Mouse (Mus musculus) liver, embryonic 14.5 days (tissue): Measurements from ENCODE around the gene Prnp. TPM values are rescaled to one million over a fixed set of nuclear protein-coding genes. Genes with fewer than 3 reads are reported as not detected.

ENCODE experiments used
- ATAC-seq: fragments of 200-750 bp; cut with Nextera tagmentation; 2 replicates; pipeline ENCODE4 v1.8.0; 2017; ENCODE audit warnings: moderate number of reproducible peaks, mild to moderate bottlenecking, moderate library complexity; ENCODE audit not compliant: insufficient read depth
- DNase-seq, 3 experiments: peaks; one replicate each; pipeline ENCODE4 v3.0.0-alpha.2; 2012 to 2013; ENCODE audit warnings: low read depth in 3 of 3, low spot score in 3 of 3
- H3K27ac ChIP-seq: fragments of 300-500 bp; sonication (generic); 2 replicates; pipeline ENCODE4 v1.5.1; 2014; ENCODE audit warnings: moderate library complexity, mild to moderate bottlenecking, control low read depth, inconsistent platforms
- H3K27me3 ChIP-seq: fragments of 300-500 bp; sonication (generic); 2 replicates; pipeline ENCODE4 v1.6.1; 2014; ENCODE audit warnings: mild to moderate bottlenecking, low read length, moderate library complexity; ENCODE audit not compliant: control insufficient read depth, insufficient read depth
- H3K36me3 ChIP-seq: fragments of 300-500 bp; sonication (generic); replicated peaks from 2 replicates; pipeline ENCODE4 v1.6.1; 2014; ENCODE audit warnings: low read depth; ENCODE audit not compliant: control insufficient read depth, insufficient read depth
- H3K4me1 ChIP-seq, 2 experiments: fragments of 200-500 bp in 1 of 2; fragments of 300-500 bp in 1 of 2; sonication (generic) in 1 of 2; replicated peaks; 2 replicates each; pipeline ENCODE4 v1.6.1; 2012 to 2014; ENCODE audit warnings: antibody characterized with exemption in 1 of 2, inconsistent platforms in 1 of 2, low read length in 1 of 2; ENCODE audit not compliant: control insufficient read depth in 2 of 2, insufficient read depth in 2 of 2
- H3K4me2 ChIP-seq: fragments of 300-500 bp; sonication (generic); 2 replicates; pipeline ENCODE4 v1.6.1; 2014; ENCODE audit warnings: low read depth, mild to moderate bottlenecking, control low read depth, moderate library complexity
- H3K4me3 ChIP-seq, 2 experiments: fragments of 200-500 bp in 1 of 2; fragments of 300-500 bp in 1 of 2; sonication (generic) in 1 of 2; 2 replicates each; pipeline ENCODE4 v1.5.1; 2012 to 2014; ENCODE audit warnings: low read depth in 2 of 2, low read length in 2 of 2, mild to moderate bottlenecking in 2 of 2, control low read depth in 1 of 2, inconsistent platforms in 1 of 2, moderate library complexity in 1 of 2; ENCODE audit not compliant: insufficient read depth in 1 of 2
- H3K9ac ChIP-seq: fragments of 300-500 bp; sonication (generic); replicated peaks from 2 replicates; pipeline ENCODE4 v1.6.1; 2014; ENCODE audit warnings: mild to moderate bottlenecking, control low read depth, moderate library complexity
- H3K9me3 ChIP-seq: fragments of 300-500 bp; sonication (generic); 2 replicates; pipeline ENCODE4 v1.6.1; 2016; ENCODE audit warnings: low read length, mixed read lengths; ENCODE audit not compliant: control insufficient read depth
- CTCF ChIP-seq: IDR thresholded peaks from 2 replicates; pipeline ENCODE4 v1.5.1; 2016; ENCODE audit warnings: antibody characterized with exemption, low read depth, control low read depth
- EP300 ChIP-seq: IDR thresholded peaks from 2 replicates; pipeline ENCODE4 v1.6.1; 2016; ENCODE audit warnings: antibody characterized with exemption, low read depth
- WGBS: fragments of 180-500 bp; shearing (Covaris S2); extraction: QIAGEN DNeasy Blood & Tissue Kit; methylation state at CpG from one replicate; pipeline ENCODE4 v1.1.7; 2014; ENCODE audit not compliant: insufficient replicate concordance; 5-methylcytosine and 5-hydroxymethylcytosine counted together
- polyA plus RNA-seq, 2 experiments: library from polyadenylated mRNA; depleted of rRNA in 1 of 2; stranded (reverse) in 1 of 2; unstranded in 1 of 2; fragments of >200 nt; fragmentation: Nextera tagmentation in 1 of 2; extraction: Ambion mirVana in 1 of 2; gene quantifications; 2 replicates each; pipeline versions ENCODE4 v1.2.1 to v1.2.3; 2012 to 2014

Prnp gene
- polyA plus RNA-seq, 2 experiments: 15.6 to 20.3 TPM

DNA sequence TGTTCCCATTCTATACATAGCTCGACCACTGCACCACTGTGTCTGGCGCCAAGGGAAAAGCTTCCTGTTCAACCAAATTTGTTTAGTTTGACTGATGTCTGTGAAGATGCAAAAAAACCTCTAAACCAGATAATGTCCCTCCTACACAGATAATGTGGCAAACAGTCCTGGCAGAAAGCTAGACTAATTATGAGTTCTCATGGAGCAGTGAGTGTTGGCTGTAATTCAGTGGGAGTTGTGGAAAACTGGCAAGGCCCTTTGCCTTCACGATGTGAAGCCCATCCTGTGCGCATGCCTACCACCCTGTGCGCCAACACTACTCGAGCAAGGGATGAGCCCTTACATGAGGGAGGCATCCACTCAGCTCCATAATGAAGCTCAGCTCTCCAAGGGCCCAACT, 36.0 kb downstream of the Prnp start:
- Histone ChIP-seq H3K9ac (no peak overlapping the region), H3K27ac (no peak overlapping the region), H3K4me3 (no peak overlapping the region), H3K4me1 (peaks cover 3 to 4% of the 10 kb centered on the region in 2 experiments), H3K27me3 (no peaks in the 10 kb centered on the region), H3K4me2 (no peak overlapping the region), H3K9me3 (no peaks in the 10 kb centered on the region), H3K36me3 (no peaks in the 10 kb centered on the region)
- WGBS: 61% methylated on average over 6 of the region's 6 CpGs
- DNase-seq (no peak), ATAC-seq (no peak)
- TF ChIP-seq EP300 (no peak), CTCF (no peak)

DNA sequence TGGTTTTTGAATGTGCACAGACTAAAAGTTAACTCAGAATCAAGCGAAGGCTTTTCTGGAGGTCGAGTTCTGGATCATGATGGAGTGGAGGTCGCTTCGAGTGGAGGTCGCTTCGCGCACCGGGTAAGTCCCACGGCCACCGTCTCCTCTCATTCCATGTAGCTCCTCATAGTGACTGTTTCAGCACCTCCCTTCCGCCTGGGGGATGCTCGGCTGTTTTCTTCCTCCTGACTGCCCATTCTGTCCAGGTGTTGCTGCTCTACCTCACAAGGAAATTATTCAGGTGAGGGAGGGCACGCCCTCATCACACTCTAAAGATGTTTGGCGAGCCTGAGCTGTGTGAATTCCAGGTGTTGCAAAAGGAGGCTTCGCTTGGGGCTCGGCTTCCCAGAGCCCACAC, 36.6 kb downstream of the Prnp start:
- no peaks in the 10 kb centered on the region for H3K27me3 ChIP-seq
- H3K36me3 ChIP-seq: no peaks in the 10 kb centered on the region
- no peak overlapping the region for H3K9ac ChIP-seq
- no peak overlapping the region for H3K27ac ChIP-seq
- H3K4me3 ChIP-seq: no peak overlapping the region
- 67% methylated on average over 16 of the region's 16 CpGs for WGBS
- H3K4me2 ChIP-seq: no peak overlapping the region
- TF ChIP-seq EP300 (no peak), CTCF (no peak)
- ATAC-seq (no peak), DNase-seq (no peak)
- H3K4me1 ChIP-seq: no peaks in the 10 kb centered on the region
- H3K9me3 ChIP-seq: no peaks in the 10 kb centered on the region

GRCm38 (mm10) chr2:131948156-131948555, 38.4 kb downstream of the Prnp start:
- no peak for DNase-seq
- Histone ChIP-seq H3K4me2 (no peak overlapping the region), H3K9ac (no peak overlapping the region), H3K27ac (no peak overlapping the region), H3K27me3 (peaks cover 8% of the 10 kb centered on the region), H3K4me3 (no peak overlapping the region), H3K4me1 (no peaks in the 10 kb centered on the region), H3K9me3 (no peaks in the 10 kb centered on the region), H3K36me3 (no peaks in the 10 kb centered on the region)
- ATAC-seq: no peak
- TF ChIP-seq CTCF (no peak), EP300 (no peak)
- WGBS: 59% methylated on average over 3 of the region's 3 CpGs

DNA sequence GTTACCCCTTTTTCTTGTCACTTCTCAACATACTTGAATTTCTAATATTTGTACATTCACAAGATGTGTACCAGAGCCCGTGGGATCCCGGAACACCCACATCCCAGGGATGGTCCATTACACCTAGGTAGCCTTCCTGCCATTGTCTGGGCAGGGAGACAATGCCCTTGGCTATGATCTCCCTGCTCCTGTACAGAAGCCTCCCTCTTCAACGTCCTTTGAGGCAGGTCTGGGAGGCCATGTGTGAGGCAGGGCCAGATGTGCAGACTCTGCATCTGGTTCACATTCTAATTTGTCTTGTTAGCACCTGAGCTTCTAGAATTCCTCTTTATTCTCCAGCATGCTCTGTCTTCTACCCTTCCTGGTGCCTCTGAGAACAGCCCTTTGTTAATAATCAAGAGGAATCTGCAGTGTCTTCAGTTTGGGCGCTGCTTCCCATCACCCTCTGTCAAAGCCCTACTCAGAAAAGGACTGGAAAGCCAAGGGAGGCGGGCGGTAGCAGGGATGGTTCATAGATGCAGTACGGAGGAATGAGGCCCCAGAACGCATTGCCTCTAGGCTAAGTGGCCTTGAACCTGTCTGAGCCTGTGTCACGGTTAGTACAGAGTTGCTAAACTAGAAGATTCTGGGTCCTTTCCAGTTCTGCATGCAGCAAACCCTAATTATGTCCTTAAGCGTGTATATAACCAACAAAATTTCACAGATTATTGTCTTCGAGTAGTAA, 39.4 kb downstream of the Prnp start:
- no peaks in the 10 kb centered on the region for H3K9me3 ChIP-seq
- H3K27ac ChIP-seq: no peak overlapping the region
- H3K4me3 ChIP-seq: no peak overlapping the region
- peaks cover 17% of the 10 kb centered on the region for H3K27me3 ChIP-seq
- H3K4me2 ChIP-seq: no peak overlapping the region
- H3K9ac ChIP-seq: no peak overlapping the region
- ATAC-seq: no peak
- DNase-seq: no peak
- no peak for TF ChIP-seq EP300
- TF ChIP-seq CTCF: no peak
- no peaks in the 10 kb centered on the region for H3K36me3 ChIP-seq
- H3K4me1 ChIP-seq: no peaks in the 10 kb centered on the region
- 57% methylated on average over 11 of the region's 11 CpGs for WGBS

DNA sequence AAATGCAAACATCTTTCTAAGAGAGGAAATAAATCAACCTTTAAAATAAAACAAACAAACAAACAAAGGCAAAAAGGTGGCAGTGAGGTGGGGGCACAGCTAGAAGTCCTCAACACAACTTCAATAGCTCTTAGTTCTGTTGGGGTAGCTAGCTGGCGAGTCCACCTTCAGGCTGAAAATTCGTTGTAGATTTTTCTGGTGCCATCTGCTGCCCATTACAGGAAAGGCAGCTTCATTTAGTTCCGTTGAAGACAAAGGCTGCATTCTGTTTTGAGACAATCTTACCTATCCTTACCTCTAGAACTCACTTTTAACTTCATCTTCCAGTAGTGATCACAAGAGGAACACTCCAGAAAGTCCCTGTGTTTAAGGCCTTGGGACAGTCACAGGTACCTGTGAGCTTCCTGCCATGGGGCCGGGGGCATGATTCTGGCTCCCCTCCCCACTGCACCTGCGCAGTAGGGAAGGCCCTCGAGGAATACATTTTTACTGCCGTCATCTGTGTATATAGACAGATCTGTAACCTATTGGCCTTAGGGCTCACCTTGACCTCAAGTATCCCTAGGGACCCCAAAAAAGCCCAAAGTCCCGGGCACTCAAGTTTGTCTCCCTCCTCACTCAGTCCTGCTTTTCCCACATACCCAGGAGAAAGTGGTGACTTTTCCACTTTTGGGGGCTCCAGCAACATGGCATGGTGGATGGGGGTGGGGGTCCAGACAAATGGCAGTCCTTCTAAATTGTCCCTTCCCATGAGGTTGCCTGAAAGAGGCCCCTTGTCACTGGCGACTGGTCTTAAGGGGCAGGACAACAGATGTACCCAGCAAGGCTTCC, 40.3 kb downstream of the Prnp start:
- 44% methylated on average over 9 of the region's 9 CpGs for WGBS
- TF ChIP-seq CTCF (peak; percentile 66), EP300 (no peak)
- ATAC-seq (no peak), DNase-seq (no peak)
- no peak overlapping the region for H3K9ac ChIP-seq
- H3K4me2 ChIP-seq: no peak overlapping the region
- peaks cover 20% of the 10 kb centered on the region for H3K27me3 ChIP-seq
- no peaks in the 10 kb centered on the region for H3K9me3 ChIP-seq
- H3K36me3 ChIP-seq: no peaks in the 10 kb centered on the region
- no peak overlapping the region for H3K4me3 ChIP-seq
- peaks cover 0 to 3% of the 10 kb centered on the region in 2 experiments; a peak in 2 of 4 replicates for H3K4me1 ChIP-seq
- no peak overlapping the region for H3K27ac ChIP-seq
